In the genomic region with DNA sequence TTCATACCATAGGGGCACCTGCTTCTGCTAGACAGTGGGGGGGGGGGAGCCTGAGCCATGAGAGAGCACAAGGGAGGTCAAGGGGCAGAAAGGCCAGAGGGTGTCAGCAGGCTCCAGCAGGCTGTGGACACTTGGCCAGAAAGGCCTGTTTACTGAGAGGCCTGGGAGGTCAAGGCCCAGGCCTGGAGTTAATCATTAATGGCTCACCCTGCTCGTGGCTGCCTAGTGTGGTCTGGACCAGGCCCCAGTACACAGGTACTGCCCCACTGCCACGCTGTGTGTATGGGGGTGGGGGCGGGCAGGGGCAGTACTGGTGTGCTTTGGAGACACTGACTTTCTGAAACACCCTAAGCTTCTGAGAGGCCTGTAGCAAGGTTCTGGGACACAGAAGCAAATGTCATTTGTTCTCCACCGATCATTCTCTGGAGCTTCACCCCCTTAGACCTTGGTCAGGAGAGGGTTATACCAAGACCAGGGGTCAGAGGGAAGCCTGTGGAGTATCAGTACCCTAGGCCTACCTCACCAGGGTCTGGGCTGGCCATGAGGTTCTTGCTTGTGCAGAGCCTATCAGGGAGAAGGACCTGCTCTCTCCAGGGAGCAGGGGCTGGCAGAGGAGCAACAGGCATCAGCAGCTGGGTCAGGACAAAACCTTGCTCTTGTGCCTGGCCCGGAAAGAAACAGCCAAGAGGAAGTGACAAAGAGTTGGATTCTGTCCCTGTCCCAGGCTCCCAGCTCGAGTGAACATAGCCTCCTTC, we compare ENCODE assay signal across 12 mouse cellular contexts. TPM values are rescaled to one million over a fixed set of nuclear protein-coding genes. Genes with fewer than 3 reads are reported as not detected.
DNase-seq lines count a peak whose midpoint lies in the region; ATAC-seq and TF ChIP-seq lines count a peak whose summit lies in the region.
"Had no signal": no experiment of that assay in that cellular context is flagged by ENCODE, and none has a peak within 500 bp of the region (broad histone marks: within the 10 kb centered on the region; RNA-seq: fewer than 3 reads in every experiment).

No protein-coding gene starts in this region.

- TF ChIP-seq CTCF in intestine, postnatal 0 days (IDR thresholded peaks at IDR 0.05; ENCODE audit: low read depth): no peak

- WGBS in intestine, postnatal 0 days: 43% methylated on average over 6 of the region's 6 CpGs
- WGBS in stomach, embryonic 14.5 days: 59% methylated on average over 6 of the region's 6 CpGs
- 74% methylated on average over 6 of the region's 6 CpGs for WGBS in midbrain, embryonic 11.5 days

- no peaks in the 10 kb centered on the region for H3K9me3 ChIP-seq in intestine, postnatal 0 days (ENCODE audit: control insufficient read depth)
- H3K9me3 ChIP-seq in stomach, embryonic 14.5 days (ENCODE audit: control insufficient read depth, low read depth, low read length): no peaks in the 10 kb centered on the region
- no peaks in the 10 kb centered on the region for H3K9me3 ChIP-seq in midbrain, embryonic 11.5 days (ENCODE audit: control insufficient read depth, low read length)
- H3K9me3 ChIP-seq: forebrain, embryonic 15.5 days; midbrain, embryonic 15.5 days had no signal

- no peaks in the 10 kb centered on the region for H3K4me1 ChIP-seq in intestine, postnatal 0 days (replicated peaks; ENCODE audit: control insufficient read depth, insufficient read depth, low read length)
- 0 out of 2 replicates have a peak, but pooled peaks cover 5% of the 10 kb centered on the region for H3K4me1 ChIP-seq in stomach, embryonic 14.5 days (ENCODE audit: control insufficient read depth, insufficient read depth, low read length)
- no peaks in the 10 kb centered on the region for H3K4me1 ChIP-seq in midbrain, embryonic 11.5 days (ENCODE audit: control insufficient read depth, insufficient read depth, low read length)
- H3K4me1 ChIP-seq: forebrain, embryonic 15.5 days; midbrain, embryonic 15.5 days had no signal

- no peak overlapping the region for H3K4me3 ChIP-seq in intestine, postnatal 0 days (ENCODE audit: low read depth, low read length)
- H3K4me3 ChIP-seq in stomach, embryonic 14.5 days (ENCODE audit: low read depth, low read length): no peak overlapping the region
- H3K4me3 ChIP-seq in midbrain, embryonic 11.5 days (ENCODE audit: low read depth, low read length): no peak overlapping the region
- H3K4me3 ChIP-seq: forebrain, embryonic 15.5 days; midbrain, embryonic 15.5 days had no signal

- DNase-seq in embryo, embryonic 9.5 days (ENCODE audit: extremely low spot score): peak; percentile 17
- no peak for DNase-seq in embryo, embryonic 11 days
- peak; percentile 66 for DNase-seq in liver
- no peak for DNase-seq in midbrain, embryonic 11.5 days (ENCODE audit: low spot score, missing footprints)
- DNase-seq: thymus, postnatal 36 days had no signal

- ATAC-seq in intestine, postnatal 0 days: 0 out of 2 replicates have a peak, but pooled peaks have one; percentile 24
- ATAC-seq in stomach, embryonic 14.5 days (ENCODE audit: insufficient number of reproducible peaks, insufficient read depth, low FRiP score, low read depth): peak; percentile 50; the same call in 1 of the 2 replicates
- no peak for ATAC-seq in monocyte, adult 5-6 weeks (replicated peaks; ENCODE audit: insufficient number of reproducible peaks, low FRiP score, low TSS enrichment, poor library complexity, severe bottlenecking)
- no peak for ATAC-seq in midbrain, embryonic 11.5 days (ENCODE audit: low FRiP score)
- no peak for ATAC-seq in frontal cortex, adult (ENCODE audit: low TSS enrichment)
- ATAC-seq: forebrain, embryonic 15.5 days; midbrain, embryonic 15.5 days had no signal

- no peak overlapping the region for H3K27ac ChIP-seq in intestine, postnatal 0 days (ENCODE audit: low read depth, low read length)
- H3K27ac ChIP-seq in stomach, embryonic 14.5 days (ENCODE audit: low read length): no peak overlapping the region
- no peak overlapping the region for H3K27ac ChIP-seq in midbrain, embryonic 11.5 days (ENCODE audit: low read depth, low read length)
- H3K27ac ChIP-seq: forebrain, embryonic 15.5 days; hindbrain, embryonic 14.5 days; midbrain, embryonic 15.5 days had no signal

- no peak overlapping the region for H3K9ac ChIP-seq in intestine, postnatal 0 days (ENCODE audit: low read depth, low read length)
- no peak overlapping the region for H3K9ac ChIP-seq in stomach, embryonic 14.5 days (replicated peaks; ENCODE audit: low read depth, low read length)
- no peak overlapping the region for H3K9ac ChIP-seq in midbrain, embryonic 11.5 days (ENCODE audit: low read length)
- H3K9ac ChIP-seq: forebrain, embryonic 15.5 days; hindbrain, embryonic 14.5 days; midbrain, embryonic 15.5 days had no signal

- no peak overlapping the region for H3K4me2 ChIP-seq in intestine, postnatal 0 days (replicated peaks; ENCODE audit: low read depth)
- no peak overlapping the region for H3K4me2 ChIP-seq in stomach, embryonic 14.5 days (replicated peaks; ENCODE audit: low read depth, low read length)
- no peak overlapping the region for H3K4me2 ChIP-seq in midbrain, embryonic 11.5 days
- H3K4me2 ChIP-seq: forebrain, embryonic 15.5 days; hindbrain, embryonic 14.5 days; midbrain, embryonic 15.5 days had no signal

- no peaks in the 10 kb centered on the region for H3K27me3 ChIP-seq in intestine, postnatal 0 days (replicated peaks; ENCODE audit: control insufficient read depth, insufficient read depth, low read length)
- no peaks in the 10 kb centered on the region for H3K27me3 ChIP-seq in stomach, embryonic 14.5 days (ENCODE audit: control insufficient read depth, insufficient read depth, low read length)
- H3K27me3 ChIP-seq in midbrain, embryonic 11.5 days (ENCODE audit: control insufficient read depth, insufficient read depth, low read length): no peaks in the 10 kb centered on the region
- H3K27me3 ChIP-seq: forebrain, embryonic 15.5 days; midbrain, embryonic 15.5 days had no signal

- H3K36me3 ChIP-seq in intestine, postnatal 0 days (ENCODE audit: control insufficient read depth, insufficient read depth): no peaks in the 10 kb centered on the region
- H3K36me3 ChIP-seq in stomach, embryonic 14.5 days (ENCODE audit: control insufficient read depth, insufficient read depth, low read length): no peaks in the 10 kb centered on the region
- no peaks in the 10 kb centered on the region for H3K36me3 ChIP-seq in midbrain, embryonic 11.5 days (ENCODE audit: control insufficient read depth, insufficient read depth, low read length)
- H3K36me3 ChIP-seq: forebrain, embryonic 15.5 days; midbrain, embryonic 15.5 days had no signal

RNA-seq across cellular contexts. Expression of a gene that starts 24.9 kb away (rescaled TPM):
- 25.1 and 28.0 TPM in 2 replicates for polyA plus RNA-seq in intestine, postnatal 0 days (2015; fragmentation: Nextera tagmentation; extraction: Ambion mirVana)
- polyA plus RNA-seq in stomach, embryonic 14.5 days (2014; fragmentation: Nextera tagmentation; extraction: Ambion mirVana): 3.7 and 4.0 TPM in 2 replicates
- 9.3 to 16.4 TPM (median 10.3 TPM) in 3 replicates for total RNA-seq in monocyte, adult 5-6 weeks (2017)
- polyA plus RNA-seq in midbrain, embryonic 11.5 days (2014; fragmentation: Nextera tagmentation; extraction: Ambion mirVana): 0.37 and 0.60 TPM in 2 replicates

RNA-seq across cellular contexts. Expression of a gene that starts 42.1 kb away (rescaled TPM):
- polyA plus RNA-seq in intestine, postnatal 0 days (2015; fragmentation: Nextera tagmentation; extraction: Ambion mirVana): 0.34 and 0.42 TPM in 2 replicates
- polyA plus RNA-seq in stomach, embryonic 14.5 days (2014; fragmentation: Nextera tagmentation; extraction: Ambion mirVana): 3.5 and 5.0 TPM in 2 replicates
- not detected in 3 replicates for total RNA-seq in monocyte, adult 5-6 weeks (2017)
- polyA plus RNA-seq in midbrain, embryonic 11.5 days (2014; fragmentation: Nextera tagmentation; extraction: Ambion mirVana): 0.31 and 0.66 TPM in 2 replicates

Comparison
In these comparisons a context has a peak if more than half of its experiments do, and no peak if none do; other contexts are left out.
1. DNase-seq: peak in embryo, embryonic 9.5 days (single experiment) and liver (single experiment); none in embryo, embryonic 11 days (single experiment) and midbrain, embryonic 11.5 days (single experiment).
2. ATAC-seq: peak in intestine, postnatal 0 days (single experiment) and stomach, embryonic 14.5 days (single experiment); none in monocyte, adult 5-6 weeks (single experiment), midbrain, embryonic 11.5 days (single experiment) and frontal cortex, adult (single experiment).